In the genomic region with DNA sequence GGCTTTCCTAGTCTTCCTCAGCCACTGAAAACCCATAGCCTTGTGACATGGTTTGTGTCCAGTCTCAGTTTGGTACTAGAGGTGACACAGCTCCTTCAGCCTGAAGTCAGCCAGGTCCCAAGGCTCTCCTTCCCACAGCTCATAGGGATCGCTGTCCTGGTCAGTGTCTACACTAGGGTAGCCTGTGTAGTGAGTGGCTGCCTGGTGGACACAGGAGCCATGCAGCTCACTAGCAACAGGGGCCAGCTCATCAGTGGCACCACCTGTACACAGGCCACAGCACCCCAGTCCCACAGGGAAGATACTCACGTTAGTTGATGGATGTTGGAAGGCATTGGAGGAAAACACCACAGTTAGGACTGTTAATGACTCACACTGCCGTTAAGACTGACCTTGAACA, we compare ENCODE assay signal across 18 mouse cellular contexts. TPM values are rescaled to one million over a fixed set of nuclear protein-coding genes. Genes with fewer than 3 reads are reported as not detected.
DNase-seq lines count a peak whose midpoint lies in the region; ATAC-seq and TF ChIP-seq lines count a peak whose summit lies in the region.
"Had no signal": no experiment of that assay in that cellular context is flagged by ENCODE, and none has a peak within 500 bp of the region (broad histone marks: within the 10 kb centered on the region; RNA-seq: fewer than 3 reads in every experiment).

No protein-coding gene starts in this region.

- H3K9me3 ChIP-seq in heart, embryonic 11.5 days (replicated peaks; ENCODE audit: control insufficient read depth, low read length), result no peaks in the 10 kb centered on the region
- no peaks in the 10 kb centered on the region for H3K9me3 ChIP-seq in heart, embryonic 16.5 days (replicated peaks; ENCODE audit: control insufficient read depth, low read length)
- H3K9me3 ChIP-seq in CH12.LX (replicated peaks; ENCODE audit: low read length) (no peaks in the 10 kb centered on the region), ES-E14 (ENCODE audit: control insufficient read depth, insufficient read depth, low read depth, low read length) (no peaks in the 10 kb centered on the region)
- H3K9me3 ChIP-seq: forebrain, embryonic 15.5 days; hindbrain, embryonic 15.5 days had no signal

- no peak for TF ChIP-seq RAD21 in CH12.LX (IDR thresholded peaks at IDR 0.05; ENCODE audit: low read depth, low read length)

- 83% methylated on average over 3 of the region's 3 CpGs for WGBS in heart, embryonic 11.5 days (ENCODE audit: insufficient replicate concordance)
- WGBS in heart, embryonic 16.5 days, result 83% methylated on average over 3 of the region's 3 CpGs
- WGBS in heart, adult 2 months, result 67% methylated on average over 3 of the region's 3 CpGs

- intact Hi-C loops in heart, adult 2 months (cut with DNase I), result no loop called here

- dilution Hi-C loops in CH12.LX (cut with MboI; ENCODE audit: extremely low pct_ligation_motif_present, extremely low pct_unique_long_range_greater_than_20kb, low sequenced_read_pairs), result no loop called here

- no peak for TF ChIP-seq CTCF in heart, adult 2 months (IDR thresholded peaks at IDR 0.05)
- TF ChIP-seq CTCF in CH12.LX (conservative IDR thresholded peaks at IDR 0.05 in 1 of 2, IDR thresholded peaks at IDR 0.05 in 1 of 2; ENCODE audit: low read depth in 2 of 2, low read length in 2 of 2), result no peak

- H3K4me3 ChIP-seq in heart, embryonic 11.5 days (ENCODE audit: low read depth, low read length), result no peak overlapping the region
- H3K4me3 ChIP-seq in heart, embryonic 16.5 days (ENCODE audit: low read length), result no peak overlapping the region
- no peak overlapping the region for H3K4me3 ChIP-seq in heart, adult 2 months
- H3K4me3 ChIP-seq in CH12.LX (replicated peaks in 1 of 3; ENCODE audit: low read depth in 2 of 3, low read length in 2 of 3, poor library complexity in 1 of 3), result no peak overlapping the region
- no peak overlapping the region for H3K4me3 ChIP-seq in ES-E14 (ENCODE audit: insufficient read depth in 1 of 2, low read depth in 1 of 2, low read length in 2 of 2, poor library complexity in 1 of 2, severe bottlenecking in 1 of 2)
- H3K4me3 ChIP-seq: forebrain, embryonic 15.5 days; hindbrain, embryonic 15.5 days had no signal

- ATAC-seq in heart, embryonic 11.5 days (replicated peaks; ENCODE audit: insufficient number of reproducible peaks, low FRiP score, low TSS enrichment), result no peak
- ATAC-seq in heart, embryonic 16.5 days (replicated peaks; ENCODE audit: extremely low read depth, insufficient read depth, low FRiP score), result no peak
- no peak for ATAC-seq in megakaryocyte, adult 5-6 weeks (ENCODE audit: poor library complexity, severe bottlenecking)
- ATAC-seq: CD4-positive, CD25-positive, alpha-beta regulatory T cell, adult 4 months; forebrain, embryonic 15.5 days; intestine, embryonic 16.5 days had no signal

- H3K36me3 ChIP-seq in heart, embryonic 11.5 days (ENCODE audit: control insufficient read depth, insufficient read depth, low read length), result peaks cover 73% of the 10 kb centered on the region
- H3K36me3 ChIP-seq in heart, embryonic 16.5 days (ENCODE audit: control insufficient read depth, insufficient read depth), result peaks cover 76% of the 10 kb centered on the region
- H3K36me3 ChIP-seq in heart, adult 2 months (ENCODE audit: control insufficient read depth, insufficient read depth, low read length), result peaks cover 33% of the 10 kb centered on the region
- H3K36me3 ChIP-seq in CH12.LX (replicated peaks in 1 of 2; ENCODE audit: control insufficient read depth in 1 of 2, insufficient read depth in 1 of 2, low read length in 1 of 2), result peaks cover 78 to 99% of the 10 kb centered on the region in 2 experiments
- H3K36me3 ChIP-seq in ES-E14 (ENCODE audit: control insufficient read depth, insufficient read depth, low read length, poor library complexity, severe bottlenecking), result peaks cover 66% of the 10 kb centered on the region

- no peak for DNase-seq in heart, adult 18-20 months
- no peak for DNase-seq in heart, adult 2 months
- DNase-seq in CH12.LX (ENCODE audit: extremely low read depth) (no peak), ES-E14 (ENCODE audit: low read depth, low spot score) (no peak)
- no peak for DNase-seq in adrenal gland, adult 8-10 months
- DNase-seq: adrenal gland, adult 2 months; B cell, adult 2 months; cerebellum, adult 2 months; cerebellum, postnatal 10 days; gastrocnemius, postnatal 10 days; kidney, adult 9 months had no signal

- in situ Hi-C loops in CH12.LX (cut with MboI; ENCODE audit: low pct_ligation_motif_present, low pct_unique_long_range_greater_than_20kb, low sequenced_read_pairs), result no loop called here
- in situ Hi-C loops in ES-E14 (cut with MboI; ENCODE audit: low sequenced_read_pairs in 2 of 2, unreplicated experiment in 2 of 2), result loop anchor here in 1 of 2 experiments (25.0 kb wide), 1 partner anchor 1957 kb away; no protein-coding TSS in a partner anchor

- H3K27ac ChIP-seq in heart, embryonic 11.5 days (ENCODE audit: low read depth, low read length), result no peak overlapping the region
- H3K27ac ChIP-seq in heart, embryonic 16.5 days (ENCODE audit: low read length), result 0 out of 2 replicates have a peak overlapping the region, but pooled peaks have one; percentile 5
- H3K27ac ChIP-seq in heart, adult 2 months, result no peak overlapping the region
- H3K27ac ChIP-seq in CH12.LX (ENCODE audit: insufficient read depth, low read depth) (no peak overlapping the region), ES-E14 (ENCODE audit: insufficient read depth, low read depth, low read length, poor library complexity, severe bottlenecking) (peak overlapping the region; percentile 75; the same call in 1 of the 2 replicates)
- H3K27ac ChIP-seq: forebrain, embryonic 15.5 days; hindbrain, embryonic 15.5 days had no signal

- 0 out of 2 replicates have a peak overlapping the region, but pooled peaks have one; percentile 34 for H3K9ac ChIP-seq in heart, embryonic 11.5 days (ENCODE audit: low read depth, low read length)
- H3K9ac ChIP-seq in heart, embryonic 16.5 days (ENCODE audit: low read length), result no peak overlapping the region
- H3K9ac ChIP-seq in heart, adult 2 months (ENCODE audit: low read depth, low read length), result no peak overlapping the region
- H3K9ac ChIP-seq in CH12.LX (ENCODE audit: insufficient read depth, low read depth), result no peak overlapping the region
- no peak overlapping the region for H3K9ac ChIP-seq in ES-E14 (ENCODE audit: insufficient read depth, low read depth, low read length, poor library complexity, severe bottlenecking)
- H3K9ac ChIP-seq: forebrain, embryonic 15.5 days; hindbrain, embryonic 15.5 days had no signal

- H3K4me1 ChIP-seq in heart, embryonic 11.5 days (ENCODE audit: control insufficient read depth, insufficient read depth, low read length), result 0 out of 2 replicates have a peak, but pooled peaks cover 7% of the 10 kb centered on the region
- peaks cover 4% of the 10 kb centered on the region; the same call in 1 of the 2 replicates for H3K4me1 ChIP-seq in heart, embryonic 16.5 days (ENCODE audit: control insufficient read depth, insufficient read depth, low read length)
- peaks cover 3% of the 10 kb centered on the region; the same call in 1 of the 2 replicates for H3K4me1 ChIP-seq in heart, adult 2 months (ENCODE audit: control insufficient read depth, insufficient read depth, low read length)
- H3K4me1 ChIP-seq in CH12.LX (ENCODE audit: control insufficient read depth in 1 of 2, insufficient read depth in 2 of 2) (0 out of 4 replicates have a peak, but pooled peaks cover 0 to 3% of the 10 kb centered on the region in 2 experiments), ES-E14 (ENCODE audit: control insufficient read depth in 2 of 2, insufficient read depth in 2 of 2, low read length in 2 of 2, poor library complexity in 1 of 2) (peaks cover 17 to 32% of the 10 kb centered on the region in 2 experiments)
- H3K4me1 ChIP-seq: forebrain, embryonic 15.5 days; hindbrain, embryonic 15.5 days had no signal

- H3K27me3 ChIP-seq in heart, embryonic 11.5 days (ENCODE audit: control insufficient read depth, insufficient read depth, low read length), result no peaks in the 10 kb centered on the region
- H3K27me3 ChIP-seq in heart, embryonic 16.5 days (ENCODE audit: control insufficient read depth, insufficient read depth, low read length), result no peaks in the 10 kb centered on the region
- H3K27me3 ChIP-seq in heart, adult 2 months (ENCODE audit: control insufficient read depth, insufficient read depth, low read length), result no peaks in the 10 kb centered on the region
- no peaks in the 10 kb centered on the region for H3K27me3 ChIP-seq in CH12.LX (replicated peaks)
- H3K27me3 ChIP-seq: forebrain, embryonic 15.5 days; hindbrain, embryonic 15.5 days had no signal

- TF ChIP-seq POLR2A in heart, adult 2 months (IDR thresholded peaks at IDR 0.05; ENCODE audit: insufficient read depth, low read depth, low read length), result no peak; the same call in none of the 2 replicates
- 0 out of 2 replicates have a peak, but pooled peaks have one; percentile 9 for TF ChIP-seq POLR2A in CH12.LX (IDR thresholded peaks at IDR 0.05; ENCODE audit: low read depth, low read length)

- H3K79me2 ChIP-seq in heart, adult 2 months (replicated peaks; ENCODE audit: control insufficient read depth, insufficient read depth, low read length), result no peaks in the 10 kb centered on the region
- H3K79me2 ChIP-seq in CH12.LX (replicated peaks; ENCODE audit: control insufficient read depth, extremely low read depth, insufficient read depth, poor library complexity, severe bottlenecking), result no peaks in the 10 kb centered on the region

- TF ChIP-seq EP300 in heart, adult 2 months (IDR thresholded peaks at IDR 0.05; ENCODE audit: insufficient read depth, low read depth, low read length), result no peak
- no peak for TF ChIP-seq EP300 in CH12.LX (IDR thresholded peaks at IDR 0.05; ENCODE audit: low read length)

- H3K4me2 ChIP-seq in heart, embryonic 11.5 days, result no peak overlapping the region
- H3K4me2 ChIP-seq in heart, embryonic 16.5 days (ENCODE audit: low read depth, low read length), result no peak overlapping the region
- no peak overlapping the region for H3K4me2 ChIP-seq in CH12.LX (ENCODE audit: insufficient read depth, low read depth, poor library complexity, severe bottlenecking)
- H3K4me2 ChIP-seq: forebrain, embryonic 15.5 days; hindbrain, embryonic 15.5 days had no signal

RNA-seq across cellular contexts. Expression of gene Anapc7, which starts 34.1 kb away (rescaled TPM):
- 20.9 and 22.1 TPM in 2 replicates for polyA plus RNA-seq in heart, embryonic 11.5 days (2014; fragmentation: Nextera tagmentation; extraction: Ambion mirVana)
- total RNA-seq in heart, adult 18-20 months (2021), result 10 to 100 TPM; 31.8 to 32.4 TPM
- polyA plus RNA-seq in heart, embryonic 16.5 days (2015; fragmentation: Nextera tagmentation; extraction: Ambion mirVana), result 39.4 and 40.2 TPM in 2 replicates
- 10 to 100 TPM; 25.9 to 27.1 TPM for total RNA-seq in heart, adult 2 months (2021)
- polyA plus RNA-seq in heart, adult 2 months (2012; rRNA removed), result 23.2 and 25.4 TPM in 2 replicates
- total RNA-seq in CH12.LX (2012; rRNA removed) (36.6 and 39.4 TPM in 2 replicates), CH12.LX (2014; rRNA removed) (21.3 and 21.9 TPM in 2 replicates), ES-E14 (2012; rRNA removed) (51.8 and 63.2 TPM in 2 replicates)
- polyA plus RNA-seq in CH12.LX (2012; ENCODE audit: insufficient read length, low read depth), result 43.3 and 45.4 TPM in 2 replicates
- total RNA-seq in adrenal gland, adult 8-10 months (2022), result 10 to 100 TPM; 49.1 to 59.5 (median 55.4) TPM
- 16.0 and 16.4 TPM in 2 replicates for total RNA-seq in megakaryocyte, adult 5-6 weeks (2015)
- 18.3 and 28.9 TPM in 2 replicates for total RNA-seq in megakaryocyte, adult 5-6 weeks (2017)

RNA-seq across cellular contexts. Expression of gene Atp2a2, which starts 46.4 kb away (rescaled TPM):
- polyA plus RNA-seq in heart, embryonic 11.5 days (2014; fragmentation: Nextera tagmentation; extraction: Ambion mirVana), result 255 and 272 TPM in 2 replicates
- total RNA-seq in heart, adult 18-20 months (2021), result over 10,000 TPM; 12,284 to 12,648 TPM
- 306 and 316 TPM in 2 replicates for polyA plus RNA-seq in heart, embryonic 16.5 days (2015; fragmentation: Nextera tagmentation; extraction: Ambion mirVana)
- total RNA-seq in heart, adult 2 months (2021), result over 10,000 TPM; 11,796 to 13,259 TPM
- polyA plus RNA-seq in heart, adult 2 months (2012; rRNA removed), result 3,546 and 6,285 TPM in 2 replicates
- total RNA-seq in CH12.LX (2012; rRNA removed), result 80.9 and 123 TPM in 2 replicates
- 59.5 and 61.6 TPM in 2 replicates for total RNA-seq in CH12.LX (2014; rRNA removed)
- 158 and 159 TPM in 2 replicates for polyA plus RNA-seq in CH12.LX (2012; ENCODE audit: insufficient read length, low read depth)
- 372 and 457 TPM in 2 replicates for total RNA-seq in ES-E14 (2012; rRNA removed)
- 100 to 1,000 TPM; 187 to 206 (median 196) TPM for total RNA-seq in adrenal gland, adult 8-10 months (2022)
- 47.1 and 47.5 TPM in 2 replicates for total RNA-seq in megakaryocyte, adult 5-6 weeks (2015)
- total RNA-seq in megakaryocyte, adult 5-6 weeks (2017), result 65.0 and 65.8 TPM in 2 replicates

Comparison
In these comparisons a context has a peak if more than half of its experiments do, and no peak if none do; other contexts are left out.
1. H3K27ac ChIP-seq: peak in heart, embryonic 16.5 days (single experiment) and ES-E14 (single experiment); none in heart, embryonic 11.5 days (single experiment), heart, adult 2 months (single experiment) and CH12.LX (single experiment).
2. RNA of gene Atp2a2, which starts 46.4 kb away (total RNA-seq): 11,796 to 13,259 TPM in heart, adult 2 months and 12,284 to 12,648 TPM in heart, adult 18-20 months; 372 to 457 TPM in ES-E14, 187 to 206 TPM in adrenal gland, adult 8-10 months, 59.5 to 123 TPM in CH12.LX and 47.1 to 65.8 TPM in megakaryocyte, adult 5-6 weeks; every median in the first group is over 10 times any median in the second.